Mouse (Mus musculus): ENCODE data around the gene Fam163a. TPM values are rescaled to one million over a fixed set of nuclear protein-coding genes. Genes with fewer than 3 reads are reported as not detected.

Gene Fam163a
- polyA plus RNA-seq, 1 experiment from 2014 or later, result 0.61 TPM

Other genes starting within 250 kb of the Fam163a start
- 4.7 and 6.9 TPM in 2 replicates for gene Cep350, start 231.8 kb downstream of the Fam163a start, polyA plus RNA-seq (2015; fragmentation: Nextera tagmentation; extraction: Ambion mirVana)
- 117 and 118 TPM in 2 replicates for gene Tor1aip2, start 169.6 kb downstream of the Fam163a start, polyA plus RNA-seq (2015; fragmentation: Nextera tagmentation; extraction: Ambion mirVana)
- gene Tor1aip1, start 168.5 kb downstream of the Fam163a start, polyA plus RNA-seq (2015; fragmentation: Nextera tagmentation; extraction: Ambion mirVana), result 33.7 and 40.4 TPM in 2 replicates
- gene Tdrd5, start 98.6 kb upstream of the Fam163a start, polyA plus RNA-seq (2015; fragmentation: Nextera tagmentation; extraction: Ambion mirVana), result 3.4 and 3.8 TPM in 2 replicates
- gene Nphs2, start 105.7 kb upstream of the Fam163a start, polyA plus RNA-seq (2015; fragmentation: Nextera tagmentation; extraction: Ambion mirVana), result 45.4 and 53.3 TPM in 2 replicates
- gene Gm2000, start 161.0 kb upstream of the Fam163a start, polyA plus RNA-seq (2015; fragmentation: Nextera tagmentation; extraction: Ambion mirVana), result 847 and 848 TPM in 2 replicates
- gene Axdnd1, start 216.1 kb upstream of the Fam163a start, polyA plus RNA-seq (2015; fragmentation: Nextera tagmentation; extraction: Ambion mirVana), result 0.30 and 0.36 TPM in 2 replicates